Mouse (Mus musculus) hindbrain, embryonic 14.5 days (tissue): ENCODE results near the gene Gdpgp1. TPM values are rescaled to one million over a fixed set of nuclear protein-coding genes. Genes with fewer than 3 reads are reported as not detected.

Experiments
- ATAC-seq: fragments of 200-750 bp; cut with Nextera tagmentation; 2 replicates; pipeline ENCODE4 v1.8.0; 2017; ENCODE audit warnings: moderate number of reproducible peaks, mild to moderate bottlenecking, moderate TSS enrichment, moderate library complexity; ENCODE audit not compliant: low FRiP score
- DNase-seq: peaks from one replicate; pipeline ENCODE4 v3.0.0-alpha.2; 2015; ENCODE audit warnings: low spot score
- H3K27ac ChIP-seq: fragments of 300-500 bp; sonication (generic); 2 replicates; pipeline ENCODE4 v1.5.1; 2014; ENCODE audit warnings: mild to moderate bottlenecking, moderate library complexity
- H3K27me3 ChIP-seq: fragments of 300-500 bp; sonication (generic); 2 replicates; pipeline ENCODE4 v1.6.1; 2014; ENCODE audit warnings: mild to moderate bottlenecking, low read length, mixed read lengths; ENCODE audit not compliant: control insufficient read depth, insufficient read depth
- H3K36me3 ChIP-seq: fragments of 300-500 bp; sonication (generic); replicated peaks from 2 replicates; pipeline ENCODE4 v1.6.1; 2014; ENCODE audit not compliant: control insufficient read depth, insufficient read depth
- H3K4me1 ChIP-seq: fragments of 300-500 bp; sonication (generic); replicated peaks from 2 replicates; pipeline ENCODE4 v1.6.1; 2014; ENCODE audit warnings: antibody characterized with exemption, low read length, mixed read lengths; ENCODE audit not compliant: control insufficient read depth, insufficient read depth
- H3K4me2 ChIP-seq: fragments of 300-500 bp; sonication (generic); replicated peaks from 2 replicates; pipeline ENCODE4 v1.6.1; 2014; ENCODE audit warnings: mild to moderate bottlenecking, moderate library complexity
- H3K4me3 ChIP-seq: fragments of 300-500 bp; sonication (generic); replicated peaks from 2 replicates; pipeline ENCODE4 v1.5.1; 2014; ENCODE audit warnings: mild to moderate bottlenecking, low read length
- H3K9ac ChIP-seq: fragments of 300-500 bp; sonication (generic); 2 replicates; pipeline ENCODE4 v1.6.1; 2014
- H3K9me3 ChIP-seq: fragments of 300-500 bp; sonication (generic); 2 replicates; pipeline ENCODE4 v1.6.1; 2016; ENCODE audit warnings: low read length; ENCODE audit not compliant: control insufficient read depth
- WGBS: fragments of 180-500 bp; shearing (Covaris S2); extraction: QIAGEN DNeasy Blood & Tissue Kit; methylation state at CpG from one replicate; pipeline ENCODE4 v1.1.7; 2014; 5-methylcytosine and 5-hydroxymethylcytosine counted together
- polyA plus RNA-seq: library from polyadenylated mRNA; unstranded; fragments of >200 nt; fragmentation: Nextera tagmentation; extraction: Ambion mirVana; gene quantifications from 2 replicates; pipeline ENCODE4 v1.2.1, GENCODE M21; 2014

The Gdpgp1 gene
- polyA plus RNA-seq, 1 experiment from 2014 or later = 3.8 TPM

- ATAC-seq = no peak
- peak overlapping the region; percentile 81 for H3K4me2 ChIP-seq
- WGBS = under 1% methylated on average over 11 of the region's 11 CpGs
Observed at GRCm38 (mm10) chr7:80198863-80199262, 33.8 kb upstream of the Gdpgp1 start.

DNA sequence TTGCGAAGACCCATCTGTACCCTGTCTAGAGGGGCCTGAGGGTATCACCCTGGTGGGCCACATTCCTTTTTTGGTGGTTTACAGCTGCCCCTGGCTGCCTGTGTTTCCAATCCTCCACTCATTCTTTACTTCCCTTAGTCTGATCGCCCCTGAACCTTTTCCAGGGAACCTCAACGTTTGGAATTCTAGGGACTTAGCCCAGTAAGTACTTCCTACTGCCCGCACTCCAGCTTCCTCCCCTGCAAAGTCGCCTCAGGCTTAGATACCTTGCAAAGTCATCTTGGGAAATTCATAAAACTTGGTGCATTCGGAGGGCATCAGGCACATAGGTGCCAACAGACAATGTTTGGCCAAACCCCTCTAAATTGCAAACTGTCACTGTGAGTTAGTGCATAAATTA, 33.4 kb upstream of the Gdpgp1 start:
- ATAC-seq (no peak), DNase-seq (no peak)
- peaks cover 61% of the 10 kb centered on the region for H3K4me1 ChIP-seq
- peak overlapping the region; percentile 81 for H3K4me2 ChIP-seq
- WGBS = 30% methylated on average over 6 of the region's 6 CpGs
- H3K4me3 ChIP-seq = peak overlapping the region; percentile 73
- peak overlapping the region; percentile 91 for H3K9ac ChIP-seq
- H3K27me3 ChIP-seq = no peaks in the 10 kb centered on the region
- no peaks in the 10 kb centered on the region for H3K9me3 ChIP-seq
- no peaks in the 10 kb centered on the region for H3K36me3 ChIP-seq
- H3K27ac ChIP-seq = peak overlapping the region; percentile 95

More at GRCm38 (mm10) chr7:80198863-80199262, 33.8 kb upstream of the Gdpgp1 start:
- peaks cover 65% of the 10 kb centered on the region for H3K4me1 ChIP-seq
- peak overlapping the region; percentile 95 for H3K27ac ChIP-seq
- peak; percentile 52 for DNase-seq
- H3K36me3 ChIP-seq = no peaks in the 10 kb centered on the region
- H3K4me3 ChIP-seq = peak overlapping the region; percentile 73
- no peaks in the 10 kb centered on the region for H3K9me3 ChIP-seq
- H3K9ac ChIP-seq = peak overlapping the region; percentile 91
- no peaks in the 10 kb centered on the region for H3K27me3 ChIP-seq

- no peaks in the 10 kb centered on the region for H3K9me3 ChIP-seq
- ATAC-seq (no peak), DNase-seq (no peak)
- peak overlapping the region; percentile 91; the same call in 1 of the 2 replicates for H3K9ac ChIP-seq
- H3K4me3 ChIP-seq = peak overlapping the region; percentile 73
- 72% methylated on average over 11 of the region's 11 CpGs for WGBS
- no peaks in the 10 kb centered on the region for H3K27me3 ChIP-seq
- peaks cover 55% of the 10 kb centered on the region for H3K4me1 ChIP-seq
- H3K4me2 ChIP-seq = peak overlapping the region; percentile 81
- H3K27ac ChIP-seq = no peak overlapping the region
- no peaks in the 10 kb centered on the region for H3K36me3 ChIP-seq
Observed at GRCm38 (mm10) chr7:80199851-80200587, 32.6 kb upstream of the Gdpgp1 start.

DNA sequence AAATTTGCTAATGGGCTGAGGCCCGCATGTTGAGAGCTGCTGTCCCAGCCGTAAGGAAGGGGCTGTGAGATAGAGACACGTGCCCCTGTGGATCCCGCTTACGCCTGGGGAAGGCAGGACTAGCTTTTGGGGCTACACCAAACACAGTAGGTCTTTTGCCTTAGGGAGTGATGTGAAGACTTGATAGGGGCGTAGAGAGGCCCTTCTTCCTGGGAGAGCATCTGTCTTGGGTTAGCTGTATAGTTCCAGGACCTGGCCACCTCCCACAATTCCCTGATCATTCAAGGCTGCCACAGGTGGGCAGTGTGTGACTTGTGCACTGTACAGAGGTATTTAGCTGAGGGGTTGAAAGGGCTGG, 32.1 kb upstream of the Gdpgp1 start:
- H3K27ac ChIP-seq = no peak overlapping the region
- DNase-seq (no peak), ATAC-seq (no peak)
- H3K27me3 ChIP-seq = no peaks in the 10 kb centered on the region
- no peak overlapping the region for H3K9ac ChIP-seq
- no peaks in the 10 kb centered on the region for H3K9me3 ChIP-seq
- H3K36me3 ChIP-seq = no peaks in the 10 kb centered on the region
- H3K4me2 ChIP-seq = peak overlapping the region; percentile 81
- H3K4me1 ChIP-seq = peaks cover 55% of the 10 kb centered on the region
- 0 out of 2 replicates have a peak overlapping the region, but pooled peaks have one; percentile 73 for H3K4me3 ChIP-seq
- whole genome bisulfite sequencing = 89% methylated on average over 6 of the region's 6 CpGs

GRCm38 (mm10) chr7:80200963-80201539, 31.6 kb upstream of the Gdpgp1 start:
- no peaks in the 10 kb centered on the region for H3K9me3 ChIP-seq
- WGBS = 87% methylated on average over 5 of the region's 5 CpGs
- no peaks in the 10 kb centered on the region for H3K27me3 ChIP-seq
- H3K27ac ChIP-seq = no peak overlapping the region
- H3K9ac ChIP-seq = no peak overlapping the region
- 0 out of 2 replicates have a peak overlapping the region, but pooled peaks have one; percentile 13 for H3K4me2 ChIP-seq
- no peak overlapping the region for H3K4me3 ChIP-seq
- ATAC-seq = no peak
- H3K36me3 ChIP-seq = no peaks in the 10 kb centered on the region
- DNase-seq = no peak
- peaks cover 55% of the 10 kb centered on the region for H3K4me1 ChIP-seq

GRCm38 (mm10) chr7:80201888-80202540, 30.7 kb upstream of the Gdpgp1 start:
- H3K27me3 ChIP-seq = no peaks in the 10 kb centered on the region
- ATAC-seq (no peak), DNase-seq (no peak)
- whole genome bisulfite sequencing = 56% methylated on average over 15 of the region's 15 CpGs
- H3K4me1 ChIP-seq = peaks cover 55% of the 10 kb centered on the region
- no peak overlapping the region for H3K4me3 ChIP-seq
- peak overlapping the region; percentile 51; the same call in 1 of the 2 replicates for H3K27ac ChIP-seq
- H3K36me3 ChIP-seq = no peaks in the 10 kb centered on the region
- H3K9ac ChIP-seq = no peak overlapping the region
- H3K4me2 ChIP-seq = 0 out of 2 replicates have a peak overlapping the region, but pooled peaks have one; percentile 13
- H3K9me3 ChIP-seq = no peaks in the 10 kb centered on the region

DNA sequence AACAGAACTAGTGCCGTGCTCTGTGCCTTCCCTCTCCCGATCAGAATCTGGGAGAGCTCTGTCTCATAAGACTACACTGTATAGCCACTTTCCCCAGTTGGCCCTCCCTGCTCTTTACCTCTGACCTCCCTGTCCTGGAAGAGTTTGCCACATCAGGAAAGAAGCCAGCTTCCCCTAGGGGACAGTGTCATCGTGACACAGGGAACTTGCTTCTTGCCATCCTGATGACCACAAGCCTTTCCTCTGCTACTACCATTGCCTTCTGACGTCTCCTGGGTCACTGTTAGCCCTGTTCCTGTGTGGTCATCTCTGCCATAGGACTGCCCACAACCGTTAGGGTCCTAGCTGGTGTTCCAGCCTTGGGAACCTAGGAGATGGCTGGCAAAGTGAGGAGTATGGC, 29.7 kb upstream of the Gdpgp1 start:
- H3K9ac ChIP-seq = peak overlapping the region; percentile 7; the same call in 1 of the 2 replicates
- ATAC-seq (no peak), DNase-seq (no peak)
- WGBS = 77% methylated on average over 5 of the region's 5 CpGs
- no peaks in the 10 kb centered on the region for H3K36me3 ChIP-seq
- peak overlapping the region; percentile 16; the same call in 1 of the 2 replicates for H3K4me2 ChIP-seq
- no peaks in the 10 kb centered on the region for H3K27me3 ChIP-seq
- H3K4me3 ChIP-seq = no peak overlapping the region
- peak overlapping the region; percentile 27 for H3K27ac ChIP-seq
- no peaks in the 10 kb centered on the region for H3K9me3 ChIP-seq
- H3K4me1 ChIP-seq = peaks cover 57% of the 10 kb centered on the region

DNA sequence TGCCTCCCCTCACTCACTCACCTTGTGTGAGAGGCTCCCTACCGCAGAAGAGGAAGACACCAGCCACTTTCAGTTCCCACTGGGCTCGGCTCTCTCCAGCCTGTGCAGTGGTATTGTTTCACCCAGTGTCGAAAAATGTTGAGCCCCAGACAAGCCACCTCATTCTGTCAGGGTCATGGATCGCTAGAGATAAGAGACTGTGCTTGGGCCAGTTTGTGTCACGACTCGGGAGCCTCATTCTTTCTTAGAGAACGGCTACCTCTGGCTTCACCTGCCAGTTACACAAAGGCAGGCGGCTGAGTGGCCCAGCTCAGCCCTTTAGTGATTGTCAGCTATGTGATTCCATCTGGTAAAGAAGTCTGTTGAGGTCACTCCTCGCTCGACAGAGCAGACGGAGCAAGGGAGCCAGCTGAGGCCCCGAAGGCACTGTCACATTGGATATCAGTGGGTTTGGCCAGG, 29.0 kb upstream of the Gdpgp1 start:
- peak overlapping the region; percentile 27 for H3K27ac ChIP-seq
- WGBS = 31% methylated on average over 12 of the region's 12 CpGs
- no peak overlapping the region for H3K4me3 ChIP-seq
- H3K9ac ChIP-seq = peak overlapping the region; percentile 16; the same call in 1 of the 2 replicates
- H3K27me3 ChIP-seq = no peaks in the 10 kb centered on the region
- peaks cover 64% of the 10 kb centered on the region for H3K4me1 ChIP-seq
- DNase-seq (no peak), ATAC-seq (no peak)
- H3K4me2 ChIP-seq = no peak overlapping the region
- no peaks in the 10 kb centered on the region for H3K36me3 ChIP-seq
- no peaks in the 10 kb centered on the region for H3K9me3 ChIP-seq

DNA sequence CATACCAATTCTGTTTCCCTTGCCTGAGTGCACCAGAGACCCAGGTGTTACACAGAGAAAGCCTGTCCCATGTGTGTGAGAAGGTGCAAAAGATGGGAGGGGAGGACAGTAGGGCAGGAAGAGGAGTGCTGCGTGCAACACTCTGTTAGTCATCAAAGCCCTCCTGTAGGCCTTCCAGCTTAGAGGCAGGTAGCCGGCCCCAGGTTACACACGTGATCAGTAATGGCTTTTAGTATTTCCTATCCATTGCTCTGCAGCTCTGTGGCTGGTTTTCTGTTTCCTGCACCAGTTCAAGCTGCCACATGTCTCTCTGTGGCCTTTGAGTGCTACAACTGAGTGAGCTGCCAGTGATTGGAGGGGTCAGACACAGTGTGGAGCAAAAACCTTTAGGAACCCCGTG, 28.3 kb upstream of the Gdpgp1 start:
- H3K4me1 ChIP-seq = peaks cover 68% of the 10 kb centered on the region
- peak overlapping the region; percentile 27; the same call in 1 of the 2 replicates for H3K27ac ChIP-seq
- no peak overlapping the region for H3K9ac ChIP-seq
- 77% methylated on average over 4 of the region's 4 CpGs for WGBS
- ATAC-seq (no peak), DNase-seq (no peak)
- no peaks in the 10 kb centered on the region for H3K9me3 ChIP-seq
- no peak overlapping the region for H3K4me2 ChIP-seq
- no peak overlapping the region for H3K4me3 ChIP-seq
- no peaks in the 10 kb centered on the region for H3K27me3 ChIP-seq
- H3K36me3 ChIP-seq = no peaks in the 10 kb centered on the region
